Mouse (Mus musculus): ENCODE results near the gene Mucl3. TPM values are rescaled to one million over a fixed set of nuclear protein-coding genes. Genes with fewer than 3 reads are reported as not detected.

Gene Mucl3
- polyA plus RNA-seq, 1 experiment = 0.05 TPM

DNA sequence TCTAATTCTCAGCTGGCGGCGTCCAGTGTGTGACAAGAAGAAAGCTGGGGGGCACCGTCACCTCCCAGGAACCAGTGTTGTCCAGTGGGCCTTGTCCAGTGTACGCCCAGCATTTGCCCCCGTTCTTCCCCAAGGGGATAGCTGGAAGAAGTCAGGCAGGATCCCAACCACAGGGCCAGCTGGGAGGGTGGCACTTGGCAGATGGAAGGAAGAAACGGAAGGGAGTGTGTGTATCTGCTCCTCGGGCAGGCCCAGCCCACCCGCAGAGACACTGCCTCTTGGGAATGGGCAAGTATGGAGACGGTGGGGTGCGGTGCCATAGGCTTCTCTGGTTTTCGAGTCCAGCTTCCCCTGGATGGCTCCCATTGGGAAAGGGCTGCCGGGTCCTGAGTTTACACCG, 38.5 kb upstream of the Mucl3 start:
- H3K27ac ChIP-seq (ENCODE audit: control insufficient read depth, insufficient read depth, low read length) = no peak overlapping the region
- H3K27me3 ChIP-seq (ENCODE audit: control insufficient read depth, insufficient read depth, low read length) = no peaks in the 10 kb centered on the region; the same call in 1 of the 2 replicates
- 92% methylated on average over 13 of the region's 13 CpGs for WGBS
- TF ChIP-seq POLR2A (IDR thresholded peaks at IDR 0.05; ENCODE audit: control insufficient read depth, extremely low read depth, insufficient read depth, low read length, poor library complexity) (no peak), CTCF (IDR thresholded peaks at IDR 0.05; ENCODE audit: borderline replicate concordance, control insufficient read depth, extremely low read depth, insufficient read depth, low read length, poor library complexity) (no peak)
- 0 out of 2 replicates have a peak, but pooled peaks cover 2% of the 10 kb centered on the region for H3K4me1 ChIP-seq (replicated peaks; ENCODE audit: control insufficient read depth, insufficient read depth, low read length)
- no peaks in the 10 kb centered on the region for H3K36me3 ChIP-seq (ENCODE audit: control insufficient read depth, insufficient read depth, low read length)
- DNase-seq = no peak
- no peak overlapping the region for H3K4me3 ChIP-seq (ENCODE audit: control insufficient read depth, insufficient read depth, low read length)

DNA sequence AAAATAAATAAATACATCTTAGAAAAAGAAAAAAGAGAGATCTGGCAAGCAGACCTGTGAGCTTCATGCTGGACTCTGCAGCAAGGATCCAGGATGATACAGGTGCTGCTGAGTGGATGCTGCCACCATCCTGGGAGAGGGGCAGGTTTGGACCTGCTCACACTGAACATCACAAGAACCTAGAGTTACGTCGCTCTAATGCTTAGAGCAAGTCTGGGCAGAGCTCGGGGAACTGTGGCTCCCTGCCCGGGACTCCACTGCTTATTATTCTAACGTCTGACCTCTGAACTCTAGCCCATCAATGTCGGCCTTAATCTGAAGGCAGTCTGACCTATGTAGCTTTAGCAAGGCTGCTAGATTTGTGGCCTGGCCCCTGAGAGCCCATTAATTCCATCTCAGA, 37.1 kb upstream of the Mucl3 start:
- Histone ChIP-seq H3K27ac (ENCODE audit: control insufficient read depth, insufficient read depth, low read length) (no peak overlapping the region), H3K36me3 (ENCODE audit: control insufficient read depth, insufficient read depth, low read length) (no peaks in the 10 kb centered on the region), H3K27me3 (ENCODE audit: control insufficient read depth, insufficient read depth, low read length) (no peaks in the 10 kb centered on the region; the same call in 1 of the 2 replicates), H3K4me3 (ENCODE audit: control insufficient read depth, insufficient read depth, low read length) (no peak overlapping the region), H3K4me1 (replicated peaks; ENCODE audit: control insufficient read depth, insufficient read depth, low read length) (no peaks in the 10 kb centered on the region)
- 73% methylated on average over 6 of the region's 6 CpGs for WGBS
- TF ChIP-seq CTCF (IDR thresholded peaks at IDR 0.05; ENCODE audit: borderline replicate concordance, control insufficient read depth, extremely low read depth, insufficient read depth, low read length, poor library complexity) = no peak
- no peak for TF ChIP-seq POLR2A (IDR thresholded peaks at IDR 0.05; ENCODE audit: control insufficient read depth, extremely low read depth, insufficient read depth, low read length, poor library complexity)
- no peak for DNase-seq

DNA sequence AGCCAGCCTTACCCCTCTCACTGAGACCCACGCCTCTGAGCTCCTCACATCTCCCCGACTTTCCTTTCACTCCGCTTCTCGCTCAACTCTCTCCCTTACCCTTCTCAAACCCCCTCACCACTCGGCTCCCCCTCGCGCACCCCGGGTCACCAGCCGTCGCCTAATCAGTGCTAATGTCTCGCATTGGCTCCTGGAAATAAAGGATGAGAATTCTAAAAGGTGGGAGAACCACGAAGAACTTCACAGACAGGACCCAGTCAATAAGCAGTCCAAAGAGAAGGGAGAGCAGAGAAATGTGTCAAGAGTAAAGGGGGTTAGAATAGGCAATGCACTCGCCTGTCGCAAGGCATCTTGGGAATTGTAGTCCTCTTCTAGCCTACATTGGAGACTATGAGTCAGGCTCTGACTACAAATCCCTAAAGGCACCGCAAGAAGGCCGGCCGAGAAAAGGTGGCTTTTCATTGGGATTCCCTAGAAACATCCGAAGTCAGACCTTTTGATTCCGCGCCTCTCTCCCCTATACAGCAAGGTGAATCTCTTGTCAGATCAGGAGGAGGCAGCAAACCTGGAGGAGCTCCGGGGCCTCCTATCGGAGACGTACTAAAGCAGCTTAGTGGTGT, 30.0 kb upstream of the Mucl3 start, which contains the start of gene Gtf2h4:
Gene Gtf2h4, minus strand, starts transcription at position 324 of the 620 bp plus-strand sequence.
- DNase-seq = peak; percentile 91
- WGBS = 2% methylated on average over 23 of the region's 23 CpGs

DNA sequence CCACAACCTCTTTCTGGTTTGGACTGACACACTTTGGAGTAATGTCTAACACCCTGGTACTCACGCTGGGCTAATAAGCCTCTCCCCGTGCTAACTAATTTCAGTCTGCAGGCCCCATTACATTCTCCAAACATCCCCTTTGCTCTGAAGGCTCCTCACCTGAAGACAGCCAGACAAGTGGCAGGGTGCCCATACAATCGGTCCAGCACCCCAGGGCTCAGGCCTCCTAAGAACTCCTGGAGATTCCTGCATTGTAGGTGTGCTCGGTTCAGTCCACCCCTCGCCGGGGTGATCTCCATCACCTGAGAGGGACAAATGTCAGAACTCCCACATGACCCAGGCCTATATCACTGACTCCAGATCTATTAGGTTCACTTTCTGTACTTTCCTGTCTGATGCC, 29.0 kb upstream of the Mucl3 start:
- peak overlapping the region; percentile 100 for H3K27ac ChIP-seq (ENCODE audit: control insufficient read depth, insufficient read depth, low read length)
- H3K4me1 ChIP-seq (replicated peaks; ENCODE audit: control insufficient read depth, insufficient read depth, low read length) = peaks cover 39% of the 10 kb centered on the region
- peak; percentile 14 for DNase-seq
- H3K36me3 ChIP-seq (ENCODE audit: control insufficient read depth, insufficient read depth, low read length) = peaks cover 3% of the 10 kb centered on the region; the same call in 1 of the 2 replicates
- H3K27me3 ChIP-seq (ENCODE audit: control insufficient read depth, insufficient read depth, low read length) = no peaks in the 10 kb centered on the region
- H3K4me3 ChIP-seq (ENCODE audit: control insufficient read depth, insufficient read depth, low read length) = peak overlapping the region; percentile 44
- 94% methylated on average over 6 of the region's 6 CpGs for WGBS
- TF ChIP-seq CTCF (IDR thresholded peaks at IDR 0.05; ENCODE audit: borderline replicate concordance, control insufficient read depth, extremely low read depth, insufficient read depth, low read length, poor library complexity) (no peak), POLR2A (IDR thresholded peaks at IDR 0.05; ENCODE audit: control insufficient read depth, extremely low read depth, insufficient read depth, low read length, poor library complexity) (no peak)

More for the DNA sequence above, 30.0 kb upstream of the Mucl3 start, which contains the start of gene Gtf2h4:
- peaks cover 33% of the 10 kb centered on the region for H3K4me1 ChIP-seq (replicated peaks; ENCODE audit: control insufficient read depth, insufficient read depth, low read length)
- H3K27ac ChIP-seq (ENCODE audit: control insufficient read depth, insufficient read depth, low read length) = peak within 1 kb of the TSS; percentile 100
- H3K4me3 ChIP-seq (ENCODE audit: control insufficient read depth, insufficient read depth, low read length) = peak within 1 kb of the TSS; percentile 90
- TF ChIP-seq CTCF (IDR thresholded peaks at IDR 0.05; ENCODE audit: borderline replicate concordance, control insufficient read depth, extremely low read depth, insufficient read depth, low read length, poor library complexity) (no peak), POLR2A (IDR thresholded peaks at IDR 0.05; ENCODE audit: control insufficient read depth, extremely low read depth, insufficient read depth, low read length, poor library complexity) (0 out of 2 replicates have a peak, but pooled peaks have one; percentile 35)
- peaks cover 3% of the 10 kb centered on the region; the same call in 1 of the 2 replicates for H3K36me3 ChIP-seq (ENCODE audit: control insufficient read depth, insufficient read depth, low read length)
- no peaks in the 10 kb centered on the region for H3K27me3 ChIP-seq (ENCODE audit: control insufficient read depth, insufficient read depth, low read length)

- Histone ChIP-seq H3K27me3 (ENCODE audit: control insufficient read depth, insufficient read depth, low read length) (no peaks in the 10 kb centered on the region), H3K27ac (ENCODE audit: control insufficient read depth, insufficient read depth, low read length) (peak overlapping the region; percentile 100), H3K4me1 (replicated peaks; ENCODE audit: control insufficient read depth, insufficient read depth, low read length) (peaks cover 40% of the 10 kb centered on the region), H3K4me3 (ENCODE audit: control insufficient read depth, insufficient read depth, low read length) (peak overlapping the region; percentile 14; the same call in 1 of the 2 replicates), H3K36me3 (ENCODE audit: control insufficient read depth, insufficient read depth, low read length) (peaks cover 3% of the 10 kb centered on the region; the same call in 1 of the 2 replicates)
- 21% methylated on average over 6 of the region's 6 CpGs for WGBS
- TF ChIP-seq CTCF (IDR thresholded peaks at IDR 0.05; ENCODE audit: borderline replicate concordance, control insufficient read depth, extremely low read depth, insufficient read depth, low read length, poor library complexity) = no peak
- no peak for TF ChIP-seq POLR2A (IDR thresholded peaks at IDR 0.05; ENCODE audit: control insufficient read depth, extremely low read depth, insufficient read depth, low read length, poor library complexity)
- peak; percentile 81 for DNase-seq
These were observed 28.4 kb upstream of the Mucl3 start for GRCm38 (mm10) chr17:35671846-35672245.

DNA sequence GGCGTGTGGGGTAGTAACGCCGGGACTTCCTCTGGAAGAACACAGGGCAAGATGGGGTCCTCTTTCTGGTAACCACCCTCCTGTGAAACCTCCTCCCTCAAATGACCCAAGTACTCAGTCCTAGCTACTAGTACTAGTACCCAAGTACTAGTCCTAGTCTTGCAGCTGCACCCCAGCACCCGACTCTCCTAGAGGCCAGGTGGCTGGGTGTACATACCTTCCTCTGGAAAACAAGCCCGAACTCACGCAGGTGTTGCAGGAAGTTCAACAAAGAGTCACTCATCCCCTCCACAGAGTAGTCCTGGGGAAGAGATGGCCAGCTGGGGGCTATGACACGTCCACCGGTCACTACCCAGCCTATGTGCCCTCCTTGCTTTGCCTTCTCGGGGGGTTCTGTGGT, 26.2 kb upstream of the Mucl3 start:
- Histone ChIP-seq H3K4me1 (replicated peaks; ENCODE audit: control insufficient read depth, insufficient read depth, low read length) (peaks cover 51% of the 10 kb centered on the region), H3K27me3 (ENCODE audit: control insufficient read depth, insufficient read depth, low read length) (no peaks in the 10 kb centered on the region), H3K27ac (ENCODE audit: control insufficient read depth, insufficient read depth, low read length) (peak overlapping the region; percentile 99), H3K36me3 (ENCODE audit: control insufficient read depth, insufficient read depth, low read length) (peaks cover 3% of the 10 kb centered on the region; the same call in 1 of the 2 replicates), H3K4me3 (ENCODE audit: control insufficient read depth, insufficient read depth, low read length) (peak overlapping the region; percentile 31)
- TF ChIP-seq CTCF (IDR thresholded peaks at IDR 0.05; ENCODE audit: borderline replicate concordance, control insufficient read depth, extremely low read depth, insufficient read depth, low read length, poor library complexity) (no peak), POLR2A (IDR thresholded peaks at IDR 0.05; ENCODE audit: control insufficient read depth, extremely low read depth, insufficient read depth, low read length, poor library complexity) (no peak)
- peak; percentile 53 for DNase-seq
- 80% methylated on average over 9 of the region's 9 CpGs for WGBS

All from thymus, adult 2 months (tissue).